Mouse (Mus musculus) intestine, postnatal 0 days (tissue): ENCODE results near the gene Optc. TPM values are rescaled to one million over a fixed set of nuclear protein-coding genes. Genes with fewer than 3 reads are reported as not detected.

Experiments
- ATAC-seq: fragments of 200-750 bp; cut with Nextera tagmentation; 2 replicates; pipeline ENCODE4 v1.8.0; 2017; ENCODE audit warnings: mild to moderate bottlenecking, moderate TSS enrichment, moderate library complexity
- H3K27ac ChIP-seq: fragments of 300-500 bp; sonication (generic); 2 replicates; pipeline ENCODE4 v1.5.1; 2014; ENCODE audit warnings: mild to moderate bottlenecking, low read depth, low read length, moderate library complexity
- H3K27me3 ChIP-seq: fragments of 300-500 bp; sonication (generic); replicated peaks from 2 replicates; pipeline ENCODE4 v1.6.1; 2014; ENCODE audit warnings: low read length, mixed read lengths; ENCODE audit not compliant: control insufficient read depth, insufficient read depth
- H3K36me3 ChIP-seq: fragments of 300-500 bp; sonication (generic); 2 replicates; pipeline ENCODE4 v1.6.1; 2014; ENCODE audit warnings: mild to moderate bottlenecking, moderate library complexity; ENCODE audit not compliant: control insufficient read depth, insufficient read depth
- H3K4me1 ChIP-seq: fragments of 300-500 bp; sonication (generic); replicated peaks from 2 replicates; pipeline ENCODE4 v1.6.1; 2014; ENCODE audit warnings: antibody characterized with exemption, low read length, mixed read lengths; ENCODE audit not compliant: control insufficient read depth, insufficient read depth
- H3K4me2 ChIP-seq: fragments of 300-500 bp; sonication (generic); replicated peaks from 2 replicates; pipeline ENCODE4 v1.6.1; 2014; ENCODE audit warnings: low read depth, mild to moderate bottlenecking, moderate library complexity
- H3K4me3 ChIP-seq: fragments of 300-500 bp; sonication (generic); 2 replicates; pipeline ENCODE4 v1.5.1; 2014; ENCODE audit warnings: low read depth, low read length
- H3K9ac ChIP-seq: fragments of 300-500 bp; sonication (generic); 2 replicates; pipeline ENCODE4 v1.6.1; 2014; ENCODE audit warnings: mild to moderate bottlenecking, low read depth, low read length
- H3K9me3 ChIP-seq: fragments of 300-500 bp; sonication (generic); 2 replicates; pipeline ENCODE4 v1.6.1; 2016; ENCODE audit warnings: mixed run types; ENCODE audit not compliant: control insufficient read depth
- CTCF ChIP-seq: sonication (generic); IDR thresholded peaks from 2 replicates; pipeline ENCODE4 v1.5.1; 2016; ENCODE audit warnings: low read depth, mild to moderate bottlenecking, control low read depth, antibody characterized with exemption, moderate library complexity
- WGBS: fragments of 180-500 bp; shearing (Covaris S2); extraction: QIAGEN DNeasy Blood & Tissue Kit; methylation state at CpG from one replicate; pipeline ENCODE4 v1.1.7; 2014; 5-methylcytosine and 5-hydroxymethylcytosine counted together
- polyA plus RNA-seq: library from polyadenylated mRNA; unstranded; fragments of >200 nt; fragmentation: Nextera tagmentation; extraction: Ambion mirVana; gene quantifications from 2 replicates; pipeline ENCODE4 v1.2.1, GENCODE M21; 2015

Optc gene
- polyA plus RNA-seq, 1 experiment from 2014 or later, result 0.94 TPM

GRCm38 (mm10) chr1:133900825-133901224 lies 7.0 kb downstream of the Optc start:
- H3K4me1 ChIP-seq, result no peaks in the 10 kb centered on the region
- no peak overlapping the region for H3K9ac ChIP-seq
- WGBS, result 78% methylated on average over 9 of the region's 9 CpGs
- ATAC-seq, result no peak
- TF ChIP-seq CTCF, result no peak
- no peaks in the 10 kb centered on the region for H3K9me3 ChIP-seq
- no peaks in the 10 kb centered on the region for H3K27me3 ChIP-seq
- H3K4me2 ChIP-seq, result no peak overlapping the region
- H3K4me3 ChIP-seq, result no peak overlapping the region
- H3K36me3 ChIP-seq, result no peaks in the 10 kb centered on the region
- H3K27ac ChIP-seq, result no peak overlapping the region

GRCm38 (mm10) chr1:133899043-133899542 lies 8.7 kb downstream of the Optc start:
- Histone ChIP-seq H3K4me1 (no peaks in the 10 kb centered on the region), H3K9me3 (no peaks in the 10 kb centered on the region), H3K9ac (no peak overlapping the region), H3K27ac (peak overlapping the region; percentile 41; the same call in 1 of the 2 replicates), H3K4me2 (no peak overlapping the region), H3K27me3 (no peaks in the 10 kb centered on the region), H3K36me3 (no peaks in the 10 kb centered on the region), H3K4me3 (no peak overlapping the region)
- TF ChIP-seq CTCF, result no peak
- no peak for ATAC-seq
- 53% methylated on average over 9 of the region's 9 CpGs for WGBS

GRCm38 (mm10) chr1:133897293-133897692 lies 10.5 kb downstream of the Optc start:
- no peaks in the 10 kb centered on the region for H3K36me3 ChIP-seq
- no peak overlapping the region for H3K9ac ChIP-seq
- H3K4me2 ChIP-seq, result no peak overlapping the region
- ATAC-seq, result no peak
- H3K9me3 ChIP-seq, result no peaks in the 10 kb centered on the region
- no peaks in the 10 kb centered on the region for H3K27me3 ChIP-seq
- 83% methylated on average over 6 of the region's 6 CpGs for WGBS
- H3K4me3 ChIP-seq, result no peak overlapping the region
- no peak overlapping the region for H3K27ac ChIP-seq
- no peak for TF ChIP-seq CTCF
- H3K4me1 ChIP-seq, result no peaks in the 10 kb centered on the region

- TF ChIP-seq CTCF, result 0 out of 2 replicates have a peak, but pooled peaks have one; percentile 6
- 0 out of 2 replicates have a peak, but pooled peaks have one; percentile 11 for ATAC-seq
- no peak overlapping the region for H3K4me2 ChIP-seq
- H3K4me3 ChIP-seq, result no peak overlapping the region
- no peaks in the 10 kb centered on the region for H3K27me3 ChIP-seq
- H3K4me1 ChIP-seq, result peaks cover 15% of the 10 kb centered on the region; the same call in 1 of the 2 replicates
- H3K9ac ChIP-seq, result no peak overlapping the region
- H3K27ac ChIP-seq, result no peak overlapping the region
- 27% methylated on average over 5 of the region's 5 CpGs for WGBS
- no peaks in the 10 kb centered on the region for H3K9me3 ChIP-seq
- no peaks in the 10 kb centered on the region for H3K36me3 ChIP-seq
These were observed 16.3 kb downstream of the Optc start for GRCm38 (mm10) chr1:133891489-133891888.

- Histone ChIP-seq H3K4me2 (peak overlapping the region; percentile 42), H3K4me1 (peaks cover 15% of the 10 kb centered on the region; the same call in 1 of the 2 replicates), H3K36me3 (no peaks in the 10 kb centered on the region), H3K4me3 (no peak overlapping the region), H3K27ac (no peak overlapping the region), H3K9ac (no peak overlapping the region), H3K27me3 (no peaks in the 10 kb centered on the region), H3K9me3 (no peaks in the 10 kb centered on the region)
- WGBS, result 36% methylated on average over 20 of the region's 20 CpGs
- ATAC-seq, result no peak
- TF ChIP-seq CTCF, result no peak
These were observed 17.7 kb downstream of the Optc start for GRCm38 (mm10) chr1:133889949-133890598.

- no peaks in the 10 kb centered on the region for H3K9me3 ChIP-seq
- H3K4me2 ChIP-seq, result no peak overlapping the region
- no peak overlapping the region for H3K27ac ChIP-seq
- 58% methylated on average over 5 of the region's 5 CpGs for WGBS
- no peaks in the 10 kb centered on the region for H3K36me3 ChIP-seq
- H3K27me3 ChIP-seq, result no peaks in the 10 kb centered on the region
- TF ChIP-seq CTCF, result no peak
- peaks cover 21% of the 10 kb centered on the region; the same call in 1 of the 2 replicates for H3K4me1 ChIP-seq
- no peak overlapping the region for H3K4me3 ChIP-seq
- ATAC-seq, result no peak
- no peak overlapping the region for H3K9ac ChIP-seq
These were observed 20.1 kb downstream of the Optc start for GRCm38 (mm10) chr1:133887538-133888250.
